Mouse (Mus musculus) right cerebral cortex, postnatal 10 days (tissue): Measurements from ENCODE around the gene Prlhr.

Experiments used
- DNase-seq, 2 experiments: peaks; one replicate each; pipeline ENCODE4 v3.0.0; 2021; ENCODE audit warnings: low spot score in 2 of 2

Gene Prlhr

DNA sequence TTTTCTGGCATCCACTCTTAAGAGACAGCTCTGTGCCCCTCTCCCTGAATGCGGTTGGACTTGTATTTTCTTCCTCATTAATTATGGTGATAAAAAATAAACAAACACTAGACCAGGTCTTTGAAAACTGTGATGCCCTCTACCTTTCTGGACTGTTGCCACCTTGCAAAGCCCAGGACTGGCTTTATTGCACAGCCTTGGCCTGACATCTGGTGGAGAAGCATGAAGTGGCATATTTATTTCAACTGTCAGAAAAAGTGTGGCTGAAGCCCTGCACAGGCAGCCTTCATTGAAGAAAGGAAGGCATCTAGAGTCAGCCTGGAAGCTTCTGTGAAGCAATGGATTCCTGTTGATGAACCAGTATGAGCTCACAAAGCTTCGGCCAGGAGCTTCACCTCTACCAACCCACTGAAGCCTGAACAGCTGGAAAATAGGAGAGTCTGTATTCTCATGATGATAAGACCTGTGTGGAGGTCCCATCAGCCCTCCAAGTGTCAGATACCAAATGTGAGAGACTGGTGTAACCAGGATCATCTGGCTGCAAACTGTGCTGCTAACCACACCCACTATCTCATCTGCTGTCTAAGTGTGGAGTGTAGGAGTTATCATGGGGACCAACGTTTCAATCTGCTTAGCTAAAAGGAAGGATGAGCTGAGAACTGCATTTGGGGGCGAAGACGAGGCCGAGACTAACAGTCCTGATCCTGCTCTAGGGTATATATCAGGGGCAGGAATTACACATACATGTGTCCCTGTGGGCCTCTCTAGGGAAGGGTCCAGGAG is 35.6 kb downstream of the Prlhr start:
- DNase-seq = peak in 1 of 2 experiments; percentile 25

DNA sequence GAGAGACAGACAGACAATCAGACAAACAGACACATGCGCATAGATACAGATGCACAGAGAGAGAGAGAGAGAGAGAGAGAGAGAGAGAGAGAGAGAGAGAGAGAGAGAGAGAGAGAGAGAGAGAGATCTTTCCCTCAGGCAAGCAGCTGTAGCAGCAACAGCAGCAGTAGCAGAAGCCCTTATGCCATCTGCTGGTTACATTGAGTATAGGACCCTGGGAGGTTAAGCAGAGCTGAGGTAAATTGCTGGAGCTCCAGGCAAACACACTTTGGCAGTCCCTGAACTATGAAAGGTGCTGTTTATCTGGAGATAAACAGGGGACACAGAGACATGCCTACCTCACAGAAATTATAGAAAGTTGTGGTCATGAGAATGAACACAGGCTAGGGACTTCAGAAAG is 50.5 kb downstream of the Prlhr start:
- DNase-seq = peak; percentile 38 to 59
